Mouse (Mus musculus) naive thymus-derived CD4-positive, alpha-beta T cell, adult 5 months (primary cell): ENCODE measurements around the gene Emcn. TPM values are rescaled to one million over a fixed set of nuclear protein-coding genes. Genes with fewer than 3 reads are reported as not detected.

ENCODE experiments used
- polyA plus RNA-seq: library from polyadenylated mRNA; unstranded; fragments of 100-300 nt; shearing (Covaris generic); gene quantifications from one replicate; pipeline ENCODE4 v1.2.1, GENCODE M21; 2017

Emcn gene
- polyA plus RNA-seq = not detected

GRCm38 (mm10) chr3:137340938-137341337 is at the start of gene Emcn:
Gene Emcn, plus strand, starts transcription at chr3:137341067.

